Mouse (Mus musculus) erythroblast, embryonic 14.5 days (primary cell): ENCODE data around the gene Rbpms2. TPM values are rescaled to one million over a fixed set of nuclear protein-coding genes. Genes with fewer than 3 reads are reported as not detected.

Experiments used
- H3K27me3 ChIP-seq: 2 replicates; pipeline ENCODE4 v1.6.1; 2012; ENCODE audit warnings: inconsistent platforms; ENCODE audit not compliant: control insufficient read depth
- H3K36me3 ChIP-seq: 2 replicates; pipeline ENCODE4 v1.6.1; 2012; ENCODE audit warnings: mild to moderate bottlenecking, inconsistent platforms; ENCODE audit not compliant: control insufficient read depth
- H3K4me1 ChIP-seq: 2 replicates; pipeline ENCODE4 v1.6.1; 2012; ENCODE audit warnings: inconsistent platforms; ENCODE audit not compliant: control insufficient read depth
- H3K4me3 ChIP-seq: replicated peaks from 2 replicates; pipeline ENCODE3; 2012; ENCODE audit warnings: moderate library complexity, mild to moderate bottlenecking, inconsistent platforms
- H3K9me3 ChIP-seq: 2 replicates; pipeline ENCODE4 v1.6.1; 2012; ENCODE audit warnings: low read length, inconsistent platforms, mixed read lengths; ENCODE audit not compliant: control insufficient read depth
- GATA1 ChIP-seq: IDR thresholded peaks from 2 replicates; pipeline ENCODE4 v1.6.1; 2012; ENCODE audit warnings: low read length, inconsistent platforms, mixed read lengths
- TAL1 ChIP-seq: IDR thresholded peaks from 3 replicates; pipeline ENCODE4 v1.6.1; 2012; ENCODE audit warnings: low read length, inconsistent platforms, mixed read lengths
- polyA plus RNA-seq: library from polyadenylated mRNA; stranded (reverse); fragments of >175 nt; gene quantifications from 2 replicates; pipeline ENCODE4 v1.2.3, GENCODE M21; 2012

Gene Rbpms2
- polyA plus RNA-seq, 1 experiment, result 0.12 TPM

DNA sequence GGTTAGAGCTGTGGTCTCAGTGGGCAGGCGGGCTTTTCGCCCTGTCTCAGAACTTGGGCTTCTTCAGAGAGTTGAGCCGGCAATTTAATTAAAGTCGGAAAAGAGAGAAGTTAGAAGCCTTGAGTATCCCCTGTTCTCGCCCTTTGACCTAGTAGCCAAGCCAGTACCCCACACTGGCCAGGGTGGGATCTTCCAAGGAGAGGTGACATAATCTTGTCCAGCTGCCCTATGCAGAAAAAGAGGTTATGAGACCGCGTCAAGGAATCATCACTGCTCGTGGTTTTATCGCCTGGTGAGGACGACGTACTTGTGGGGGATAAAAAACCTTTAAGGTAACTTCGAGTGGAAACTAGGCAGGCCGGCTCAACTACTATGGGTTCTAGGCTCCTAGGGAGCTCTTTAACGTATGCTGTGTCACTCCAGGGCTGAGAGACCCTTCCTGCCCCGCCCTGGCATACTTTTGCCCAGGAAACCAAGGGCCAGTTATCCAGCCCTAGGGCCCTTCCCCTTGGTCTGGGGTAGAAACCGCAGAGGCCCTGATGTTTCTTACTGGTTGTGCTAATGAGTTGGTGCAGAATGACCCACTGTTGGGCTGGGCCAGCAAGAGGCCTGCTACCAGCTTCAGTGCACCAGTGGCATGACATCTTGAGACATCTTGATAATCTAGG is 2.0 kb downstream of the Rbpms2 start:
- no peak for TF ChIP-seq TAL1
- TF ChIP-seq GATA1, result no peak
- Histone ChIP-seq H3K27me3 (peaks cover 77% of the 10 kb centered on the region), H3K36me3 (no peaks in the 10 kb centered on the region), H3K4me1 (peaks cover 16% of the 10 kb centered on the region), H3K4me3 (peak overlapping the region; percentile 58), H3K9me3 (peaks cover 11% of the 10 kb centered on the region; the same call in 1 of the 2 replicates)

DNA sequence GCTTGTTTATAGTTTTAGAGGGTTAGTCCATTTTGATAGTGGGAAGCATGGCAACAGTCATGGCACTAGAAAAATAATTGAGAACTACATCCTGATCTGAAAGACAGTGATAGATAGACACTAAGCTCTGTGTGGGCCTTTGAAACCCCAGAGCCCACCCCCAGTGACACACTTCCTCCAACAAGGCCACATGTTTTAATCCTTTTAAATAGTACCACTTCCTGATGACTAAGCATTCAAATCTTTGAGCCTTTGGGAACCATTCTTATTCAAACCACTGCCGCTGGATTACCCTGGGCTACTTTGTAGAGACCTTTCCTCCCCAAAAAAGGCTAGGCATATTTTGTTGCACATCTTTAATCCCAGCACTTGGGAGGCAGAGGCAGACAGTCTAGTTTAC is 6.3 kb downstream of the Rbpms2 start:
- no peak for TF ChIP-seq TAL1
- TF ChIP-seq GATA1, result no peak
- Histone ChIP-seq H3K9me3 (peaks cover 4% of the 10 kb centered on the region; the same call in 1 of the 2 replicates), H3K4me1 (peaks cover 3% of the 10 kb centered on the region), H3K4me3 (no peak overlapping the region), H3K36me3 (no peaks in the 10 kb centered on the region), H3K27me3 (peaks cover 41% of the 10 kb centered on the region)

DNA sequence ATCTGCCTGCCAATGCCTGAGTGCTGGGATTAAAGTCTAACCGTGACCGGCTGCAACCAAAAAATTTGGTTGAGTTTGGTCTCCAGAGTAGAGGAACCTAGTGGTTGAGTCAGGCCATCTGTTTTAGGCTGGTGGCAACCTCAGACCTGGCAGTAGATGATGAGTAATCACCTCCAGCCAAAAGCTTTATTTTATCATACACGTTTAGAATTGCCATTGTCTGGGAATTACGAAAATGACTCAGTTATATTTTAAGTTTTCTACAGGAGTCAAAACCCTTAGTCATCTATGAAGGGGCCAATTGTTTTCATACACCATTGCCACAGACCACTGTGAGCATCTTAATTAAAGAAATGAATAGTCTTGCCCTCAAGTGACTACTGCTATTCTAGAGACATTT is 7.5 kb downstream of the Rbpms2 start:
- TF ChIP-seq TAL1, result no peak
- no peaks in the 10 kb centered on the region for H3K36me3 ChIP-seq
- H3K4me3 ChIP-seq, result no peak overlapping the region
- no peaks in the 10 kb centered on the region for H3K4me1 ChIP-seq
- H3K27me3 ChIP-seq, result peaks cover 33% of the 10 kb centered on the region
- H3K9me3 ChIP-seq, result no peaks in the 10 kb centered on the region

DNA sequence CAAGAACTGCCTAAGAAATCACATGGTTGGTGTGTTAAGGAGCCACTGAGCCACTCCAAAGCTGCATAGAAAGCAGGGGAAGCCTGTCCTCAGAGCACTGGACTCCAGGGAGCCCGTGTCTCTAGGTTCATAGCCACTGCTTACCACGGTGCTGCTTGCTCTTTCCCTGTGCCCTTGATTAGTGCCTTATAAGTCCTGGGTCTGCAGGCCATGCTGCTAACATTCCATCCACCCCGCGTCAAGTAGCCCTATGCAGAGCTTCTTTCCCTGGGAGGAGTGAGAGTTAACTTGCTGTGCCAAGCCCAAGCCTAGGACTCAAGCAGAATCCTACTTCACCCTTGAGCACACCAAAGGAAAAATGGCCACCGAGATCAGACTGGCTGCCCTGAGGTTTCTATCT is 9.6 kb downstream of the Rbpms2 start:
- H3K27me3 ChIP-seq, result peaks cover 11% of the 10 kb centered on the region
- H3K4me1 ChIP-seq, result no peaks in the 10 kb centered on the region
- no peaks in the 10 kb centered on the region for H3K9me3 ChIP-seq
- H3K36me3 ChIP-seq, result no peaks in the 10 kb centered on the region
- no peak overlapping the region for H3K4me3 ChIP-seq
- TF ChIP-seq TAL1 (no peak), GATA1 (no peak)

DNA sequence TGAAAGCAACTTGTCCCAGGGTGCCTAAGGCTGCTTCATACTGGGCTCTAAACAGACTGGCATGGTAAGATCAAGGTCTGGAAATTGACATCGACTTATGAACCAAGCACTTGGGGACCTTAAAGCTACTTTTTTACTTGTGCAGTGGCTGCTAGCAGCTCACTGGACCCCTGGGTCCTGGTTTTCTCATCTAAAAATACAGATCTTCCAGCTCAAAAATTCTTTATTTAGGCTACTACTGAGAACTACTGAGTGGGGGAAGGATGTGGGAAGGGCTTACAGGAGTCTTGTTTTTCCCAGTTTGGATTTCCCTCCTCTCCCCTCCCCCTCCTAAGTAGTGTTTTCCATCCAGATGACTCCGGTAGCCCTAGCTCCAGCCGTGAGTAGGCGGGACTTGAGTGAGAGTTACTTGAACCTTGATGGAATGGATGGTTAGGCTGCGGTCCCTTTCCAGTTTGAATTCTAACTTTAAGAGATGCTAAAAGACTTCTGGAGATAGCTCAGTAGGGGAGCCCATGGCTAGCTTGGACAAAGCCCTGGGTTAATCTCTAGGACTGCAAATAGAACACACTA is 11.5 kb downstream of the Rbpms2 start:
- TF ChIP-seq TAL1, result no peak
- TF ChIP-seq GATA1, result no peak
- Histone ChIP-seq H3K27me3 (peaks cover 9% of the 10 kb centered on the region), H3K4me3 (no peak overlapping the region), H3K36me3 (no peaks in the 10 kb centered on the region), H3K9me3 (no peaks in the 10 kb centered on the region), H3K4me1 (no peaks in the 10 kb centered on the region)

DNA sequence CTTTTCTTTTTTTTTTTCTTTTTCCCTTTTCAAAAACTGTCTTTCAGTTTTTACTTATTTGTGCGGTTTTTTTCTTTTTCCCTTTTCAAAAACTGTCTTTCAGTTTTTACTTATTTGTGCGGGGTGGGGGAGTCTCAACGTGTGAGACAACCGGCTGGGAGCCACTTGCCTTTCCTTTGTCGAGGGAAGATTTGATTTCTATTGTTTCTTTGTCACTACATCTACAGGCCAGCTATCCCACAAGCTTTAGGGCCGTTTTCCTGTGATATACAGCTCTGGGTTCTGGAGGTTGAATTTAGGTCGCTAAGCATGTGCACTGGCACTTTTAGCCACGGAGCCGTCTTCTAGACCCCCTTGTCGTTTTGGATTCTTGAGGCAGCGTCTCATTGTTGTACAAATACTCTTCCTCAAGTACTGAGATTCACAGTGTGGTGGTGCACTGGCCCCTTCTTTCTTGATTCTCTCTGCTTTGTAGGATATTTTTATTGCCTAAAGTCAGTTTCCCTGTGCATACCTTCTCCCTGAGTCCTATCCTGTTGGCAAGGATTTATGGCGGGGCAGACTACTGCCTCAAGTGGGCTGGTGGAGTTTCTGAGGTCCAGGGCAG is 12.1 kb downstream of the Rbpms2 start:
- Histone ChIP-seq H3K4me3 (no peak overlapping the region), H3K9me3 (no peaks in the 10 kb centered on the region), H3K4me1 (no peaks in the 10 kb centered on the region), H3K27me3 (peaks cover 9% of the 10 kb centered on the region), H3K36me3 (no peaks in the 10 kb centered on the region)
- no peak for TF ChIP-seq GATA1
- TF ChIP-seq TAL1, result no peak

DNA sequence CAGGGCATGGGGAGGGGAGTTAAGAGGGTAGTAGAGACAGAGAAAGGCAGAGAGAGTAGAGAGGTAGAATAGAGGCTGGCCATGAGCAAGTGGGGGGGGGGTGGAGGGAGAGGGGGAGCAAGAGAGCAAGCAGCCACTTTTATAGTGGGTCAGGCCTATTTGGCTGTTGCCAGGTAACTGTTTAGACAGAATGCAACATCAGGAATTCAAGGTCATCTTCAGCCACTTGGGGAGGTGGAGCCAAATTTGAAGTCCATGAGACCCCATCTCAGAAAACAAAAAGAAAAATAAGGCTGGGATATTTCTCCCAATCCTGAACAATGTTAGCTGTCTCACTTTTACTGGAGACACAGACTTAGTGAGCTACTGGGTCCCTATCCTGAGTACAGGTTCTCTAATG is 13.1 kb downstream of the Rbpms2 start:
- Histone ChIP-seq H3K36me3 (no peaks in the 10 kb centered on the region), H3K27me3 (peaks cover 9% of the 10 kb centered on the region), H3K4me1 (no peaks in the 10 kb centered on the region), H3K4me3 (no peak overlapping the region), H3K9me3 (no peaks in the 10 kb centered on the region)
- no peak for TF ChIP-seq TAL1
- TF ChIP-seq GATA1, result no peak

DNA sequence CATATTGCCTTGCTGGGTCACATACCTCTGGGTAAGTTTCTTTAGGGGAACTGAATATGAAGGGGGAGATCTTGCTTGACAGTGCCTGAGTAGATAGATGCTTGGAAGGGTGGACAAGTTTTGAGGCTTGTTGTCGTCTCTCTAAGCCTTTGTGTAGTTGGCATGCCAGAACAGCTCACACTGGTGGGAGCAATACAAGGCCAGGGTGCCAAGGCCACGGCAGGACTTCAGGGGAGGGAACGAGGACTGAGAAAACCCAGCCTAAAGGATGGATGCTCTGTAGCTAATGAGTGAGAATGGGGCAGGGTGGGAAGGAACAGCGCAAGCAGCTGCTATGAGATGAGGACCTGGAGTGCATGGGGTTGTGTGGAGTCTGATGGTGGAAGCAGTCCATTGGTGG is 15.5 kb downstream of the Rbpms2 start:
- H3K36me3 ChIP-seq, result no peaks in the 10 kb centered on the region
- TF ChIP-seq TAL1 (no peak), GATA1 (no peak)
- no peak overlapping the region for H3K4me3 ChIP-seq
- H3K9me3 ChIP-seq, result no peaks in the 10 kb centered on the region
- no peaks in the 10 kb centered on the region for H3K4me1 ChIP-seq
- peaks cover 6% of the 10 kb centered on the region; the same call in 1 of the 2 replicates for H3K27me3 ChIP-seq

DNA sequence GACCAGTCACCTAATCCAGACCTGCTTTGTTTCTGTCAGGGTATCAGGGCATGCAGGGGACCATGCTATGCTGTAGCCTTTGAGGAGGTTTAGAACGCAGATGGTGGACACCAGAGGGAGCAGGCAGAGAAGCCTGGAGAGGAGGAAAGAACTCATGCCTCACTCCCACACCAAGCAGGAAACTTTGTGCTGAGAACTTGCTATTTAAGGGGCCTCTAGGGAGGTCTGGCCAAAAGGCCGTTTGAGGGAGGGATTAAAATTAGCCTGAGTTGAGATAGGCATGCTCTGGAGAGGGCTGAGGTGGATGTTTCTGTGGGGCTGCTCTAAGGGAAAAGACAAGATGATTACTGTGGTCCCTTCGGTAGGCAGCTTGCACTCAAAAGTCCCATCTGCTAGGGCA is 16.5 kb downstream of the Rbpms2 start:
- Histone ChIP-seq H3K4me1 (no peaks in the 10 kb centered on the region), H3K36me3 (no peaks in the 10 kb centered on the region), H3K27me3 (peaks cover 3% of the 10 kb centered on the region; the same call in 1 of the 2 replicates), H3K9me3 (no peaks in the 10 kb centered on the region), H3K4me3 (no peak overlapping the region)
- no peak for TF ChIP-seq TAL1
